Mouse (Mus musculus) CH12.LX (cell line): Measurements from ENCODE around the gene Mbd6.

Source experiments
- CTCF ChIP-seq, 2 experiments: IDR thresholded peaks in 1 of 2; conservative IDR thresholded peaks in 1 of 2; 2 replicates each; pipeline ENCODE4 v1.5.1; 2011 to 2012; ENCODE audit warnings: low read depth in 2 of 2, low read length in 2 of 2, improper control_type of control experiment in 1 of 2, inconsistent platforms in 1 of 2, mild to moderate bottlenecking in 1 of 2, moderate library complexity in 1 of 2
- E2F4 ChIP-seq: IDR thresholded peaks from 2 replicates; pipeline ENCODE4 v1.6.1; 2011; ENCODE audit warnings: low read depth, low read length, improper control_type of control experiment; ENCODE audit not compliant: insufficient replicate concordance
- EP300 ChIP-seq: IDR thresholded peaks from 2 replicates; pipeline ENCODE4 v1.6.1; 2011; ENCODE audit warnings: low read length, improper control_type of control experiment
- MAFK ChIP-seq: IDR thresholded peaks from 2 replicates; pipeline ENCODE4 v1.6.1; 2011; ENCODE audit warnings: low read length, improper control_type of control experiment; ENCODE audit not compliant: insufficient replicate concordance
- MAX ChIP-seq: IDR thresholded peaks from 2 replicates; pipeline ENCODE4 v1.6.1; 2011; ENCODE audit warnings: low read length, improper control_type of control experiment
- MEF2A ChIP-seq: IDR thresholded peaks from 2 replicates; pipeline ENCODE4 v1.6.1; 2014; ENCODE audit warnings: low read depth, mild to moderate bottlenecking, inconsistent platforms, low read length, improper control_type of control experiment, borderline replicate concordance
- POLR2A ChIP-seq: IDR thresholded peaks from 2 replicates; pipeline ENCODE4 v1.6.1; 2011; ENCODE audit warnings: low read depth, mild to moderate bottlenecking, improper control_type of control experiment, low read length
- POLR2AphosphoS2 ChIP-seq: IDR thresholded peaks from 2 replicates; pipeline ENCODE4 v1.6.1; 2011; ENCODE audit warnings: low read depth, low read length, improper control_type of control experiment
- RCOR1 ChIP-seq: conservative IDR thresholded peaks from 2 replicates; pipeline ENCODE4 v1.6.1; 2012; ENCODE audit warnings: low read depth, mild to moderate bottlenecking, inconsistent platforms, low read length, improper control_type of control experiment
- USF2 ChIP-seq: conservative IDR thresholded peaks from 2 replicates; pipeline ENCODE4 v1.6.1; 2011; ENCODE audit warnings: low read depth, low read length, improper control_type of control experiment
- ZNF384 ChIP-seq: IDR thresholded peaks from 2 replicates; pipeline ENCODE4 v1.6.1; 2012; ENCODE audit warnings: low read depth, low read length, improper control_type of control experiment, inconsistent platforms

DNA sequence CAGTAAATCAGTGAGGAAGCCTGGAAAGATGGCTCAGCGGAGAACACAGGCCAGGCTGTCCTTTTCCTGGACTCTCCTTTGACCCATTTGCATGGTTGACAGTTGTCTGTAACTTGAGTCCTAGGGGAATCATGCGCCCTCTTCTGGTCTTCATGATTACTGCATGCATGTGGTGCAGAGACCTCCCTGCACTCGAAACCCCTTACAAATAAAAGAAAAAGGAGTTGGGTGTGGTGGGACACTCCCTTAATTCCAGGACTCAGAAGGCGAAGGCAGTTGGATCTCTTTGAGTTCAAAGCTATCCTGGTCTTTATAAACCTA, 23.5 kb upstream of the Mbd6 start:
- TF ChIP-seq EP300: no peak
- peak; percentile 88 to 90 for TF ChIP-seq CTCF (conservative IDR thresholded peaks at IDR 0.05 in 1 of 2, IDR thresholded peaks at IDR 0.05 in 1 of 2; ENCODE audit: low read depth in 2 of 2, low read length in 2 of 2)
- no peak for TF ChIP-seq RCOR1
- no peak for TF ChIP-seq POLR2A
- TF ChIP-seq E2F4: no peak
- no peak for TF ChIP-seq MAFK
- TF ChIP-seq ZNF384: no peak
- no peak for TF ChIP-seq POLR2AphosphoS2
- TF ChIP-seq MEF2A: no peak
- no peak for TF ChIP-seq USF2
- TF ChIP-seq MAX: peak; percentile 48; the same call in 1 of the 2 replicates
